Mouse (Mus musculus) embryonic facial prominence, embryonic 10.5 days (tissue): ENCODE measurements around the gene Gm8281. TPM values are rescaled to one million over a fixed set of nuclear protein-coding genes. Genes with fewer than 3 reads are reported as not detected.
A peak's percentile ranks its signal among the peaks of the same experiment; 100 is the strongest.
"Not testable (repeated sequence)": the region's sequence is repeated elsewhere in the genome, so short reads cannot be mapped to it uniquely, and the experiment has no call there.

Experiments
- DNase-seq: peaks from one replicate; pipeline ENCODE4 v3.0.0-alpha.2; 2017; ENCODE audit warnings: low spot score
- H3K27ac ChIP-seq: fragments of 300-500 bp; sonication (generic); replicated peaks from 2 replicates; pipeline ENCODE4 v1.5.1; 2016; ENCODE audit warnings: mild to moderate bottlenecking
- H3K27me3 ChIP-seq: fragments of 300-500 bp; sonication (generic); replicated peaks from 2 replicates; pipeline ENCODE4 v1.6.1; 2016; ENCODE audit warnings: low read depth, mild to moderate bottlenecking; ENCODE audit not compliant: poor library complexity, severe bottlenecking
- H3K36me3 ChIP-seq: fragments of 300-500 bp; sonication (generic); replicated peaks from 2 replicates; pipeline ENCODE4 v1.6.1; 2016; ENCODE audit warnings: mild to moderate bottlenecking, moderate library complexity
- H3K4me1 ChIP-seq: fragments of 300-500 bp; sonication (generic); 2 replicates; pipeline ENCODE4 v1.6.1; 2016
- H3K4me3 ChIP-seq: fragments of 300-500 bp; sonication (generic); 2 replicates; pipeline ENCODE4 v1.5.1; 2016; ENCODE audit warnings: mild to moderate bottlenecking, moderate library complexity
- H3K9me3 ChIP-seq: fragments of 300-500 bp; sonication (generic); 2 replicates; pipeline ENCODE4 v1.6.1; 2016; ENCODE audit warnings: mild to moderate bottlenecking
- WGBS: fragments of 180-500 bp; shearing (Covaris S2); methylation state at CpG from one replicate; pipeline ENCODE4 v1.1.7; 2016; 5-methylcytosine and 5-hydroxymethylcytosine counted together
- polyA plus RNA-seq: library from polyadenylated mRNA; unstranded; fragments of >200 nt; fragmentation: Nextera tagmentation; extraction: Ambion mirVana; gene quantifications from 2 replicates; pipeline ENCODE4 v1.2.1, GENCODE M21; 2016

Gene Gm8281
- polyA plus RNA-seq = 1.8 and 1.9 TPM in 2 replicates

GRCm38 (mm10) chr14:5070611-5071490 lies at the start of gene Gm8281:
Gm8281 (plus strand) TSS chr14:5071040.
- not testable (repeated sequence) for H3K36me3 ChIP-seq, H3K27me3 ChIP-seq, H3K4me1 ChIP-seq, H3K9me3 ChIP-seq
- Histone ChIP-seq H3K4me3 (peak within 1 kb of the TSS; percentile 60), H3K27ac (peak within 1 kb of the TSS; percentile 85)
- WGBS = 2% methylated on average over 40 of the region's 63 CpGs
- peak; percentile 70 for DNase-seq

DNA sequence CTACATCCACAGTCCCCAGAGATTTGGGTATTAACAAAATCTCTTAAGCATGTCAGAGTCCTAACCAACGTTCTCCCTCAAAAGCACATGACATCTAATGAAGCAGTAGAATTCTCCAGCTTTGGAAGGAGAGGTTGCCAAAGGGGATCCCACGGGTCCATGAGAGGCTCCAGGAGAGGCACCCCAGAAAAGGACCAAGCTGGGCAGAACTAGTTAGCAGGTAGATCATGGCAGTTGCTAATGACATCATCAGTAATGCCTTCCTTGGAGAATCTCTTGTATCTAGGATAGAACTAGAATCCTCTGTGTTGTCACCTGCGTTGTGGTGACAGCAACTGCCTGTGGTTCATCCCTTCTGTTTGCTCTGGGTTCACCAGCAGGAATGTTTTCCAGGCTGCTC lies 20.5 kb upstream of the Gm8281 start, which contains the start of gene 4930555G01Rik:
4930555G01Rik (plus strand) TSS at position 301 of the 400 bp plus-strand sequence.
- not testable (repeated sequence) for H3K9me3 ChIP-seq, H3K27ac ChIP-seq, DNase-seq, H3K4me1 ChIP-seq, H3K4me3 ChIP-seq, H3K36me3 ChIP-seq, H3K27me3 ChIP-seq
- WGBS = no CpG with 5 or more reads among the region's 3 CpGs

DNA sequence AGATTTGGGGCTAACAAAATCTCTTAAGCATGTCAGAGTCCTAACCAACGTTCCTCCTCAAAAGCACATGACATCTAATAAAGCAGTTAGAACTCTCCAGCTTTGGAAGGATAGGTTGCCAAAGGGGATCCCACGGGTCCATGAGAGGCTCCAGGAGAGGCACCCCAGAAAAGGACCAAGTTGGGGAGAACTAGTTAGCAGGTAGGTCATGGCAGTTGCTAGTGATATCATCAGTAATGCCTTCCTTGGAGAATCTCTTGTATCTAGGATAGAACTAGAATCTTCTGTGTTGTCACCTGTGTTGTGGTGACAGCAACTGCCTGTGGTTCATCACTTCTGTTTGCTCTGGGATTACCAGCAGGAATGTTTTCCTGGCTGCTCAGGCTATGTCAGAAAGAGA lies 60.4 kb downstream of the Gm8281 start, which contains the start of gene Gm8279:
Gm8279 (plus strand) TSS at position 301 of the 400 bp plus-strand sequence.
- not testable (repeated sequence) for H3K4me1 ChIP-seq, H3K27ac ChIP-seq, DNase-seq, H3K36me3 ChIP-seq, H3K27me3 ChIP-seq, H3K9me3 ChIP-seq, H3K4me3 ChIP-seq
- 91% methylated on average over 2 of the region's 2 CpGs for WGBS

Other genes with a start within 250 kb of the Gm8281 start
- gene Gm3269, start 232.9 kb upstream of the Gm8281 start, polyA plus RNA-seq = not detected in 2 replicates
- 1.0 TPM in 2 replicates for gene Gm3264, start 215.5 kb upstream of the Gm8281 start, polyA plus RNA-seq
- not detected in 2 replicates for gene Gm3278, start 178.6 kb upstream of the Gm8281 start, polyA plus RNA-seq
- not detected in 2 replicates for gene Gm8297, start 87.1 kb upstream of the Gm8281 start, polyA plus RNA-seq
- gene Gm3298, start 55.1 kb upstream of the Gm8281 start, polyA plus RNA-seq = 1.0 TPM in 1 of 2 replicates, not detected in the other
- not detected in 2 replicates for gene 4930555G01Rik, start 20.4 kb upstream of the Gm8281 start, polyA plus RNA-seq
- not detected in 2 replicates for gene Gm8279, start 60.5 kb downstream of the Gm8281 start, polyA plus RNA-seq
- not detected in 2 replicates for gene Gm3317, start 93.5 kb downstream of the Gm8281 start, polyA plus RNA-seq
- not detected in 2 replicates for gene Gm8271, start 114.8 kb downstream of the Gm8281 start, polyA plus RNA-seq
- gene Gm3526, start 189.5 kb downstream of the Gm8281 start, polyA plus RNA-seq = not detected in 2 replicates